Mouse (Mus musculus) erythroid progenitor cell, adult 5-6 weeks (primary cell): ENCODE measurements around the gene AI854703. TPM values are rescaled to one million over a fixed set of nuclear protein-coding genes. Genes with fewer than 3 reads are reported as not detected.
"Not testable (repeated sequence)": the region's sequence is repeated elsewhere in the genome, so short reads cannot be mapped to it uniquely, and the experiment has no call there.

Experiments used
- ATAC-seq: replicated peaks from 2 replicates; pipeline ENCODE4 v1.8.0; 2016; ENCODE audit warnings: moderate number of reproducible peaks, mild to moderate bottlenecking, moderate TSS enrichment, inconsistent platforms; ENCODE audit not compliant: poor library complexity, low FRiP score, severe bottlenecking
- total RNA-seq, 2 experiments: library from RNA; stranded (forward) in 1 of 2; stranded (reverse) in 1 of 2; fragments of 150-400 nt in 1 of 2; fragments of 186-747, 209-891 nt in 1 of 2; gene quantifications; 2 replicates each; pipeline versions ENCODE4 v1.2.3 to v1.2.4; 2015 to 2017; ENCODE audit warnings: low replicate concordance in 2 of 2

Gene AI854703
- total RNA-seq, 2 experiments from 2014 or later: not detected

DNA sequence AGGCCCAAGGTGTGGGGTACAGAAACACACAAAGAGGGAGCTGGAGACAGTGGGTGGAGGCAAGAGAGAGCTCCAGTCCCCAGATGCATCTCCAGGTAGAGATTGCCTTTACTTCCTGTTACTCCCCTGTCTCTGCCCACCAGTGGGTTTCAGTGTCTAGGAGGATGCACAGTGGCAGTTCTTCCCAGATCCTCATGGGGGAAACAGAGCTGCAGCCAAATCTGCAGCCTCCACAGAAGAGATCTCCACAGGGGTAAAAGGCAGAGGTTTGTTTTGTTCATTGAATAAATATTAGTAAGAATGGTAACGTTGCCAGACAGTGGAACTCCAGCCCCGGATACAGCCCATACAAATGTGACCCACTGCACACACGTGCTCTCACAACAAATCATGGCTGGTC is 15.9 kb upstream of the AI854703 start:
- no peak; the same call in 1 of the 2 replicates for ATAC-seq

DNA sequence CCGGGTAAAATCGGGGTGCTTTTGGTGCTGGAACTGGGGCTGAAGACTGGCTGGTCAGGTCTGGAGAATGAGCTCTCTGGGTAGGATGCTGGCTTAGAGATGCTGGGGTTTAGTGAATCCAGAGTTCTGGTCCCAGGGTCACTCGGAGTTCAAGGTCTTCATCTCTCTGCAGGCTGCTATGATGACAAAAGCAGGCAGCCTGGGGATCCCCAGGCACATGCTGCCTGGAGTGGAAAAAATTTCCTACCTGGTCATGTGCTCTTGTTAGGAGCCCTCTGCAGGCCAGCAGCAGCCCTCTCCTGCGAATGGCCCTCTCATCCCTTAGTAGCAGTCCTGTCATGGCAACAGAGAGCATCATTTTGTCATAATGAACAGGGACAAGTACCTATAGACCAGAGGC is 13.1 kb upstream of the AI854703 start:
- ATAC-seq: no peak

DNA sequence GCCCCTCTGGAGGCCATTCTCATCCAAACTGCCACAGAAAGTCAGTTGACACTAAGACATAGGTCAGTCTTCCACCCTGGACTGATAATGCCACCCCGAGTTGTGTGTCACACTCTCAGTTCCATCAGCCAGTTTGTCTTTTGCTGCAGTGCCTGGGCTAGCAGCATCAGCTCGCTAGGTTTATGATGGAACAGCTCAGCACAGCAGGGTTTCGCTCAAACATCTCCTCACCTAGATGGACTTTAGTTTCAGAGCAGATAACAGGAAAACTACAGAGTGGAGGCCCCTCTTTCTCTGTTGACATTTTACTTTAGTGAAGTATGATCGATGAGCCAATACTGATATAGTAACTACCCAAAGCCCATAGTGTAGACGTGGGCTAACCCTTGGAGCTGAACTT is 11.8 kb upstream of the AI854703 start:
- no peak for ATAC-seq

DNA sequence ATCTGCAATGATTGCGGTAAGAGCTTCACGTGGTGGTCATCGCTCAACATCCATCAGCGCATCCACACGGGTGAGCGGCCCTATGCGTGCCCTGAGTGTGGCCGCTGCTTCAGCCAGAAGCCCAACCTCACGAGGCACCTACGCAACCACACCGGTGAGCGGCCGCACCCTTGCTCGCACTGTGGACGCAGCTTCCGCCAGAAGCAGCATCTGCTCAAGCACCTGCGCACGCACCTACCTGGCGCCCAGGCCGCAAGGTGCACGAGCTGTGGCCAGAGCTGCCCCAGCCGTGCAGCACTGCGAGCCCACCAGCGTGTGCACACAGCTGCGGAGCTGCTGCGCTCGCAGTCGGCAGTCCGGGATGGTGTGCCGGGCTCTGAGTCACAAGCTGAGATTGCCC is 6.5 kb upstream of the AI854703 start:
- ATAC-seq: no peak

DNA sequence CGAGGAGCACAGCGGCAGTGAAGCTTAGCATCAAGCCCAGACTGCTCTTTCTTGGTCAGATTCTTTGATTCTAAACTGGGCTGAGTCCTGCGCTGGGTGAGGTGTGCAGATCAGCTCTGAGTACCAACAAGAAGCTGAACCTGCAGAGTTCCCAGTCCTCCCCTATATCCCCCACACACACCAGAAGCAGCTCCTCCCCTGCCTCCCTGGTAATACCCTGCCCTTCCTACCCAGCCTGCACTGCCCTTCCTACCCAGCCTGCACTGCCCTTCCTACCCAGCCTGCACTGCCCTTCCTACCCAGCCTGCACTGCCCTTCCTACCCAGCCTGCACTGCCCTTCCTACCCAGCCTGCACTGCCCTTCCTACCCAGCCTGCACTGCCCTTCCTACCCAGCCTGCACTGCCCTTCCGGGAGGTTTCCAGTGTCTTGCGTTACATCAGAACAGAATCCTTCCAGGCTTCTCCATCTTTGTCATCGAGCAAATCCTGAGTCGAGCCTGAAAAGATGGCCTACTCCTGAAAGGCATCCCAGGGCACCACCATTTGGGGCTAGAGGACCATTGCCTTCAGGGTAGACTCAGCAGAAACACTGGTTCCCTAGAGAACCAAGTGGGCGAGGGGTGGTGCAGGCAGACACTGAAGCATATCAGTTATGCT is 4.2 kb upstream of the AI854703 start:
- not testable (repeated sequence) for ATAC-seq

DNA sequence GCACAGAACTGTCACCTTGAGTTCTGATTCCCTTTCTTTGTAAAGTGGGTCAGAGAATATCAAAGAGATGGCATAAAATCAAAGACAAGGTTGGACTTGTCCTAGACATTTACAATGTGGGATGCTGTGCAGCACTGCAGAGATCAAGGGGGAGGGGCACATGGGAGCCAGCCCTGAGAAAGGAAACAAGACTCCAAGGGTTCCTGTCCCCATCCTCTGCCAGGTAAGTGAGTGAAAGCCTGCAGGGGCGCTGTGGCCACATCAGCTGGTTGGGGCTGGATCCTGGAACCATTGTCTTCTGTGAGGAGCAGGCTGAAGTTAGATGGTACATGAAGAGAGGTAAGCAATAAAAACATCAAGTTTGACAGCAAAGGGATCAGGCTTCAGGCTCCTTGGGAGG is 3.1 kb upstream of the AI854703 start:
- ATAC-seq: no peak

DNA sequence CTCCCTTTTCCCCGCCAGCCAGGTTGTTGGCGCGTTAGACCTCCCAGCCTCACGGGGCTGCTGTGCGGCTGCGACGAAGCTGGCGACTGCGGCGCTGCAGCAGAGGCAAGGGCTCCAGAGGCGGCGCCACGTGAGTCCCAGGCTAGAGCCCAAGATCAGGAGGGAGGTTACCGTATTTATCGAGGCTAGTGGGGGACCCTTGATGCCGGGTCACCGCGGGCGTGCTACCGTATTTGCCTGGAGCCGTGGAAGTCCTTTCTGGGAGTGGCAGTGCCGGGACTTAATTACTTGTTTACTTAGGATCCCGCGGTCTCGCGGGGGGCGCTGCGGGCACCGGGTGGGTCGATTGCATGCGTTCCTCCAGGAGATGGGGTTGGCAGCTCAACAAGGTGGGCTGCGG is 420 bp downstream of the AI854703 start:
- no peak for ATAC-seq

DNA sequence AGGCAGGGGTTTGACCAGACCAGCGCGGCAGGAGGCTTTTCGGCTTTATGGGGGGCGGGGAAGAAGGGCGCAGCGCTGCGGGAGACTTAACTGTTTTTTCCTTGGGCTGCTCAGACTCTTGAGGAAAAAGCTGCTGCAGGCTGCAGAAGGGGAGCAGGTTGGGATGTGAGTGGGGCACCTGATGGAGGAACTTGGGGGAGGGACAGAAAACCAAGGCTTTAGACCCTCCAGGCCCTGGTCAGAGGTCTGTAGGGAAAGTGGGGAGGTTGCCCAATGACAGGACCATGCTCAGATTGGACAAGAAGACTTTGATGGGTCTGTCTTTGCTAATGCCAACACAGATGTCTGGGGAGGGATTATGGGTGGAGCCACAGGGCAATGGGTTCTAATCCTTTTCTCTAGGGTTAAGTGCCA is 954 bp downstream of the AI854703 start:
- ATAC-seq: no peak

DNA sequence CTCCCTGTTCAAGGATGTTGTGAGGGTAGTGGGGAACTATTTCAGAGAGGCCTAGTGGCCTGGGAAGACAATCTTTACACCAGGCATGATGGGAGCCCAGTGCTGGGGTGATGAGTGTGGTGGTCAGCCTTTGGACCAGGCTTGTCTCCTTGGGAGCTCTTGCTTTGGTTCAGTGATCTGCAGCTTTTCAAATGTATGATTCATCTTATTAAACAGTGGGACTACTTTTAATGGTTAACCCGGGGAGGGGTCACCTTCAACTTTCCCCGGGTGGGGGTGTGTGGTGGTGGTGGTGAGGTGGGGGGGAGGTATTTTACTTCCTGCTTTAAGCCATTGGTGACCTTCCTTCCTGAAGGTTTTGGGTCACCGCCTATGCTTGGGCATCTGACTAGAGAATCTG is 1.8 kb downstream of the AI854703 start:
- no peak for ATAC-seq

DNA sequence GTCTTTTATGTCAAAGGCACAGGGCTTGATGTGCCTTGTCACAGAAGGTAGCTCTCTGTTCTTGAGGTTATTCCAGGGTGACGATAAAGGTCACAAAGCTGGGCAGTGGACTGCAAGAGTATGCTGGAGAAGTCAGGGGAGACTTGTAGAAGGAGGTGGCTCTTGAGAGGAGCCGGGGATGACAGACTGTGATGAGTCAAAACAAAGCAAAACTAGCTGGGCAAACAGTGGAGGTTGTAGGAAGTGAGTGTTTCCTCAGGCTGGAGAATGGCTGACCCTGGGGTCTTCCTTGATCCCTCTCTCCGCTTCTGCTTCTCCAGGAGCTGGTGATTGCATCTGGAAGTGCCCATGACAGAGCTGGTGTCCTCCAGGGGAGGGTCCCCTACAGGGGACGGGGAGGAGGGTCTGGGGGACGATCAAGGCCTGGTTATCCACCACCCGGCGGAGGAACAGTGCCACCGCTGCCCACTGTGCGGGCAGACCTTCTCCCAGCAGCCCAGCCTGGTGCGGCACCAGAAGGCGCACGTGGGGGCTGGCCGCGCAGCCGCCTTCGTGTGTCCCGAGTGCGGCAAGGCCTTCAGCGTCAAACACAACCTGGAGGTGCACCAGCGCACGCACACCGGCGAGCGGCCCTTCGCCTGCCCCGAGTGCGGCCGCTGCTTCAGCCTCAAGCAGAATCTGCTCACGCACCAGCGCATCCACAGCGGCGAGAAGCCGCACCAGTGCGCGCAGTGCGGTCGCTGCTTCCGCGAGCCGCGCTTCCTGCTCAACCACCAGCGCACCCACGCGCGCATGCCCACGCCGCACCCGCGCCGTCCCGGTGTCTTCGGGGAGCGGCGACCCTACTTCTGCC is 2.5 kb downstream of the AI854703 start:
- no peak for ATAC-seq

DNA sequence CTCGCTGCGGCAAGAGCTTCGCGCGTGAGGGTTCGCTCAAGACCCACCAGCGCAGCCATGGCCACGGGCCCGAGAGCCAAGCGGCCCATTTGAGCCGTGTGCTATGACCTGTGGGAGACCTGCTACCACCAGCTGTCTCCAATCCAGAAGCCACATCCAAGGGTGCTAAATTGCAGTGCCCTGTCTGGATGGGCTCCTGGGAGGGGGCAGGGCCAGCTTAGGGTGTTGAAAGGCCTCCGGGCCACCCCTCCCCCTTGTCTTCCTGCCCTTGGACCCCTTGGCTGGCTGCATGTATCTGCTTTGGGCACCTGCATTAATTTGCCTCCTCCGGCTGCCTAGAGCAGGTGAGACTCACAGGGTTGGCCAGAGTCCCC is 3.1 kb downstream of the AI854703 start:
- no peak for ATAC-seq

DNA sequence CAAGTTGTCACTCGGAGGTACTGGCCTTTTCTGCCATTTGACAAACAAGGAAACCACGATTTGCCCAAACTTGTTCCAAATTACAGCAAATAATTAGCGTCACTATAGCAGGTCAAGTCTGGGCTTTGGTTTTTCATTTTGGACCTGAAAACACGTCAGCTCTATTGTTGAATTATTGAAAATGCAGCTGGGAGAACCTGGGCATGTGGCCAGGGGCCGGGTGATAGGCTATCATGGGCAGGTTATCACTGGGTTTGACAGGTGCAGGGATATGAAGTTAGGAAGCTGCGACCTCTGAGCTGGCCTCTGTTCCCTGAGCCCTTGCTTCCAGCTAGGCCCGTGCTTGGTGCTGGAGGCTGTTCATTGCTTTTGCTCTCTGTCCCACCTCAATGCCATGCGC is 4.3 kb downstream of the AI854703 start:
- no peak for ATAC-seq

DNA sequence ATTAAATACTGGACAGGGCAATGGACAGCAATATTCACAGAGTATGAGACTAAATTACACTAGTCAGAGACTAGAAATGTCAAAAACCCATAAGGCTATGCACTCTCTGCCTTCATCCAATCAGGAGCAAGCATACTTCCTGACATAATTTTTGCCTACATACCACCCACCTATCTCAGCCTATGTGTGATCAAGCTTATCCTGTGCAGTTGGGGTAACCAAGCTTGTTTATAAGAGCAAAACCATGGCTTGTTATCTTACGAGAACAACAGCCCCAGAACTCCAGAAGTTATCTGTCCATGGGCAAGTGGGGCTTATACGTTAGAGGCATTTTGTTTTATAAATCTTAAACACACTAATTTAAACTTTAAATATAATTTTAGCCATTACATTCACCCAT is 8.5 kb downstream of the AI854703 start:
- no peak for ATAC-seq

DNA sequence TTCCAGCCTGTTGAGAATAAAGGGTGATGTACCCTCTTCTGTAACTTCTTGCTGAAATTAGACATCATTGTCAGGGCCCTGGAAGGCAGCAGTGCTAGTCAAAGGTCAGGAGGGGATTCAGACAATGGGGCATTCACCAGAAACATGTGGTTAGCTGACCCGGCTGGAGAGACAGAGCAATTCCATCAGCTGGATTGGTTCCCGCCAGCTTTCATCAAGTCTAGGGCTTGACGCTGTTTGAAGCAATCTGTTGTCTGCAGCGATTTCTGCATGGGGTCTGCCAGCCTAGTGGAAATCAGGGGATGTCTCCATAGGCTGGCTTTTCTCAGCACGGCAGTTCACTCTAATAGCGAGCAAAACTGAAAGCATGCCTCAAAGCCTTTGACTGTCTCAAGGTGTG is 10.0 kb downstream of the AI854703 start:
- no peak for ATAC-seq

DNA sequence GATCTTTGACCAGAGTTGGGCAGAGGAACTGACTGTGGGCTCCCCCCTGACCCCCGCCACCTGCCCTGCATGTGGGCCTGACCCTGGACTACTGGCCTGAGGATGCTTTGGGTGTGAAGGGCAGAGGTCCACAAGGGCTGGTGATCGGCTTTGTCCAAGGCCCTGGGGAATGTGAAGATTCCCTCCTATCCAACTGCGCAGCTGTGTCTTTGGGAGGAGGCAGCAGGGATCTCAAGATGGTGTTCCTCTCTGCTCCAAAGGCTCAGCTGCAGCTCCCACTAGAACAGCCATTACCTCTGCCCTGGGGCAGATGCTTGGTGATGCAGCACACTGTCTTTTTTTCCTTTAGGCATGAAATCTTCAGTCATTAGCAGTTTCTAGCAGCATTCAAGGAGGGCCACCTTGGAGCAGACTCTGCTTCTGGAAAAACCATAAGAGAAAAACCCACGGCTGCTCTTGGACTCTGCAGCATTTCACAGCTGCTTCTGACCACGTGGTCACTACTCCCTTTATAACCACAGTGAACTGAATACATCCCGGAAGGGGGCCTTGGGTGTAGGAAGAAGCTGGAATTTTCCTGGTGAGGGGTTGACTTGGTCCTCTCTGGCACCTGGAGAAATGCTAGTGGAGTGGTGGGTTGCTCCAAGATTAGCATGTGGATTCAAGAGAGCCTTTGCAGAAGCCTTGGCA is 11.4 kb downstream of the AI854703 start:
- ATAC-seq: no peak

DNA sequence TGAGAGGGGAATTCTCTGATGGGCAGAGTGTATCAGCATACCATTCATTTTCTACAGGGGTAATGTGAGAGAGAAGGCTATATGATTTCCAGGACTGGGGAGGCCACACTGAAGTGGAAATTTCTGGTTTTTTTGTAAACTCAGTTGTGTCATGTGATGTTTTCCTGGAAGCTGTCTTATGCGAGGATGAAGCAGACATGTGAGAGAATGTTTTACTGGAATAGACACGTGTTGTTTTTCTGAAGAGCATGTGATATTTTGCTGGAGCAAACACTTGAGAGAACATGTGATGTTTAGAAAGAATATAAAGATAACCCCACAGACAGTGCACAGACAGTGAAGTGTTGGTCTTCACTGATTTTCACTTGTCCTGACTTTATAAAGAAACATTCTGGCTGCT is 12.0 kb downstream of the AI854703 start:
- ATAC-seq: no peak

DNA sequence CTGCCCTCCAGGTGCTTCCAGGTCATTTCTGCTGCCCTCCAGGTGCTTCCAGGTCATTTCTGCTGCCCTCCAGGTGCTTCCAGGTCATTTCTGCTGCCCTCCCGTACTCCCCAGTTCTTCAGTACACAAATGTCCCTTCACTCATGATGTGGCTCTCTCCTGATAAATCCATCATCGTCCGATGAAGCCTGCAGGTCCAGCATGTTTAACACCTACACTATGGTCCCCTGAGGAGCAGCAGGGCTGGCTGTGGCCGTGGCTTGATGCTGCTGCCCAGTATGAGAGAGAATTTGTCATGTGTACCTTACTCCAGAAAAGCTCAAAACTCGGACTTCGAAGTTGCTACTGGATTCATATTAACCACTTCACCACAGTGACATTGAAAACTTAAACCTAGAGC is 14.8 kb downstream of the AI854703 start:
- ATAC-seq: no peak

DNA sequence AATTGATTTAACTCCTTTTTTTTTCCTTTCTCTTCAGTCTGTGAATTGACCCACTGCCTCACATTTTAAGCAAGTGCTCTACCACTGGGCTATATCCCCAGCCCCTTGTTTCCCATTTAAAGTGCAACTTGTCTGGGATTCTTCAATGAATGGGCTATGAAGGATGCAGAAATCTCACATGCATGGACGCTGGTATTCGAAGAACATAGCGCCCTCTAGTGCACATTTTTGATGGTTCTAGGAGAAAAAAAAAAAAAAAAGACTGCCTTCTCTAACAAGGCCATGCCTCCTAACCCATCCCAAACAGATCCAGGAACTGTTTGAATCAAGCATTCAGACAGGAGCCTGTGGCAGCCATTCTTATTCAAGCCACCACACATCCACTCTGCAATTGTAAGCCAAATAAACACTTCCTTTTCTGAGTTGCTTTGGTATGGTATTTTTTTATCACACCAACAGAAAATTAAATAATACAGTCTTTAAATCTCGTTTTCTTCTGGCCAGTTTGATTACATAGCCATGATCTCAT is 16.3 kb downstream of the AI854703 start:
- no peak for ATAC-seq

DNA sequence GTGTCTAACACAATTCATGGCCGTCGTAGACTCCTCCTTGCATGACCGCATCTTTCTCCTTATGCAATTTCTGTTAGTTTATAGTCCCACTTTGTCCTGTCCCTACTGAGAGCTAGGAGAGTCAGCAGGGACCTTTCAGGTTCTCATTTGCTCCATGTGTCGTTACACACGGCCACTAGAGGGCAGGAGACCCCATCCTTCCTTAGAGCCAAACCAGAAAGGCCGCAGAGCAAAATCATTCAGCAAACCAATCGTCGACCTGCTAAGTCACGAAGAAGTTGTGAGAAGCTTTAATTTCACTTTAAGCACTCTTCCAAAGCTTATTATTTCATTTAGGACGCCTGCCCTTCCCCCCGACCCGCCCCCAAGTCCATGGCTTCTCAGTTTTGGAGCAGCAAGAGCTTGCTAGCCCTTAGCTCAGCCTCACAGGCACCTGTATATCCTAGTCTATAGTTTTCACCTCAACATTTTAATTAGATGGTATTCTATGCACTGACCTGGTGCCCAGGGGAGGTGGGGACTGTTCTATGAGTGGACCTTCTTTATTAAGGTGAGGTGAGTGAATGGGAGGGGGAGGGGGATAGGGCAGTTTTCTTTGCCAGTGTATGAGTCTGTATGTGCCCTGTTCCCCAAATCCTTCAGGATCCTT is 19.2 kb downstream of the AI854703 start:
- no peak for ATAC-seq

DNA sequence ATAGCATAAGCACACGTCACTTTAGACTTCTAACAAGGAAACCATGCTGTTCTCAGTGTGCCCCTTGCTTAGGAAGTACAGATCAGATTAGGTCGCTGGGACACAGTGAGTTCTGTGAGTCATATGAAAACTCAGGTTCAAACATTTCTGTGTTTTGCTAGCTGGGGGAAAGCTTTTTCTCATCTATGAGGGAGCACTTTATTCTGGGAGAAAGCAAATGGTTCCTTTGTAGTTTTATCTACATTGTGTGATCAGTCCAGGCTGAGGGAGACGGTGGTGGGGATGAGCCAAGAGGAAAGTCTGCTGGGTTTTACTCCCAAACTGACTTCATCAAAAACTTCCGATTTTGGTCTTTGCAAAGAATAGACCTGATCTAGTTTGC is 19.7 kb downstream of the AI854703 start:
- ATAC-seq: no peak
